Mouse (Mus musculus) gastrocnemius, postnatal 36 days (tissue): ENCODE measurements around the gene Ctcfl. TPM values are rescaled to one million over a fixed set of nuclear protein-coding genes. Genes with fewer than 3 reads are reported as not detected.

ENCODE experiments used
- DNase-seq, 2 experiments: peaks; one replicate each; pipeline ENCODE4 v3.0.0; 2022
- intact Hi-C: fragments of 180-260 bp; cut with DNase I; formaldehyde crosslinking; loops from one replicate; pipeline ENCODE4 v1.15.1; 2025
- total RNA-seq, 2 experiments: library from RNA; stranded (reverse); gene quantifications; 2 replicates each; pipeline ENCODE4 v1.2.3; 2021

Gene Ctcfl
- total RNA-seq, 2 experiments from 2014 or later = 0.15 TPM; not detected in 1

- peak; percentile 60 to 61 for DNase-seq
- intact Hi-C loops = no loop called here
These were observed 31.9 kb downstream of the Ctcfl start for GRCm38 (mm10) chr2:173087405-173087804.

- no peak for DNase-seq
- intact Hi-C loops = no loop called here
These were observed 33.6 kb downstream of the Ctcfl start for GRCm38 (mm10) chr2:173085763-173086162.

GRCm38 (mm10) chr2:173084871-173085270, 34.5 kb downstream of the Ctcfl start:
- intact Hi-C loops = loop anchor here (5.0 kb wide), 1 partner anchor 43 kb away; no protein-coding TSS in a partner anchor
- DNase-seq = no peak

GRCm38 (mm10) chr2:173083712-173084475, 35.4 kb downstream of the Ctcfl start:
- no peak for DNase-seq
- intact Hi-C loops = loop anchor here (5.0 kb wide), 1 partner anchor 42 kb away; no protein-coding TSS in a partner anchor

GRCm38 (mm10) chr2:173083106-173083505, 36.2 kb downstream of the Ctcfl start:
- no peak for DNase-seq
- intact Hi-C loops = loop anchor here (5.0 kb wide), 1 partner anchor 41 kb away; no protein-coding TSS in a partner anchor

- DNase-seq = no peak
- intact Hi-C loops = loop anchor here (5.0 kb wide), 1 partner anchor 40 kb away; no protein-coding TSS in a partner anchor
These were observed 36.6 kb downstream of the Ctcfl start for GRCm38 (mm10) chr2:173082706-173083105.

GRCm38 (mm10) chr2:173080785-173081241, 38.5 kb downstream of the Ctcfl start:
- intact Hi-C loops = loop anchor here (1.0 to 5.0 kb wide), 2 partner anchors 39 to 57 kb away; no protein-coding TSS in a partner anchor
- peak; percentile 64 to 70 for DNase-seq

GRCm38 (mm10) chr2:173079766-173080549, 39.4 kb downstream of the Ctcfl start:
- intact Hi-C loops = loop anchor here (5.0 kb wide), 1 partner anchor 38 kb away; no protein-coding TSS in a partner anchor
- DNase-seq = no peak

- DNase-seq = no peak
- intact Hi-C loops = no loop called here
These were observed 42.4 kb downstream of the Ctcfl start for GRCm38 (mm10) chr2:173076921-173077320.

- DNase-seq = peak in 1 of 2 experiments; percentile 2
- intact Hi-C loops = no loop called here
These were observed 45.7 kb downstream of the Ctcfl start for GRCm38 (mm10) chr2:173073666-173074065.

- intact Hi-C loops = no loop called here
- peak in 1 of 2 experiments; percentile 0 for DNase-seq
These were observed 46.4 kb downstream of the Ctcfl start for GRCm38 (mm10) chr2:173072948-173073347.

- intact Hi-C loops = no loop called here
- peak in 1 of 2 experiments; percentile 0 for DNase-seq
These were observed 54.5 kb downstream of the Ctcfl start for GRCm38 (mm10) chr2:173064864-173065263.

GRCm38 (mm10) chr2:173063219-173063618, 56.1 kb downstream of the Ctcfl start:
- DNase-seq = no peak
- intact Hi-C loops = no loop called here

- DNase-seq = peak in 1 of 2 experiments; percentile 2
These were observed 57.6 kb downstream of the Ctcfl start for GRCm38 (mm10) chr2:173061443-173062351.

GRCm38 (mm10) chr2:173060450-173060849, 58.9 kb downstream of the Ctcfl start:
- peak in 1 of 2 experiments; percentile 2 for DNase-seq
- intact Hi-C loops = no loop called here

More at GRCm38 (mm10) chr2:173061443-173062351, 57.6 kb downstream of the Ctcfl start:
- intact Hi-C loops = no loop called here

GRCm38 (mm10) chr2:173058263-173058662, 61.1 kb downstream of the Ctcfl start:
- intact Hi-C loops = no loop called here
- peak in 1 of 2 experiments; percentile 3 for DNase-seq

GRCm38 (mm10) chr2:173057623-173058022, 61.7 kb downstream of the Ctcfl start:
- DNase-seq = peak; percentile 46 to 49
- intact Hi-C loops = no loop called here

- intact Hi-C loops = no loop called here
- DNase-seq = no peak
These were observed 62.4 kb downstream of the Ctcfl start for GRCm38 (mm10) chr2:173056882-173057315.

- no peak for DNase-seq
- intact Hi-C loops = no loop called here
These were observed 62.9 kb downstream of the Ctcfl start for GRCm38 (mm10) chr2:173056303-173056881.
